Mouse (Mus musculus) small intestine, adult 2 months (tissue): Measurements from ENCODE around the gene Ifi35. TPM values are rescaled to one million over a fixed set of nuclear protein-coding genes. Genes with fewer than 3 reads are reported as not detected.

Experiments used
- H3K27ac ChIP-seq: fragments of 200-500 bp; 2 replicates; pipeline ENCODE4 v1.5.1; 2012; ENCODE audit warnings: low read depth, low read length, control low read depth, inconsistent platforms; ENCODE audit not compliant: insufficient read depth
- H3K27me3 ChIP-seq: fragments of 200-500 bp; 2 replicates; pipeline ENCODE4 v1.6.1; 2012; ENCODE audit warnings: mild to moderate bottlenecking, moderate library complexity, low read length, inconsistent platforms; ENCODE audit not compliant: control insufficient read depth, insufficient read depth
- H3K36me3 ChIP-seq: fragments of 200-500 bp; 2 replicates; pipeline ENCODE4 v1.6.1; 2012; ENCODE audit warnings: mild to moderate bottlenecking, low read length, control low read depth, inconsistent platforms; ENCODE audit not compliant: control insufficient read depth, insufficient read depth
- H3K4me1 ChIP-seq: fragments of 200-500 bp; 2 replicates; pipeline ENCODE4 v1.6.1; 2012; ENCODE audit warnings: low read length, inconsistent platforms, mixed read lengths; ENCODE audit not compliant: control insufficient read depth, insufficient read depth, insufficient read length
- H3K4me3 ChIP-seq: fragments of 200-500 bp; 2 replicates; pipeline ENCODE4 v1.5.1; 2012; ENCODE audit warnings: low read depth, mild to moderate bottlenecking, control low read depth, inconsistent platforms, low read length, moderate library complexity
- CTCF ChIP-seq: fragments of 200-500 bp; IDR thresholded peaks from 2 replicates; pipeline ENCODE4 v1.5.1; 2012; ENCODE audit warnings: low read depth, mild to moderate bottlenecking, control low read depth, inconsistent platforms, low read length, moderate library complexity, mixed read lengths; ENCODE audit not compliant: insufficient replicate concordance, insufficient read length; ENCODE audit errors: extremely low read depth
- POLR2A ChIP-seq: fragments of 200-500 bp; IDR thresholded peaks from 2 replicates; pipeline ENCODE4 v1.6.1; 2012; ENCODE audit warnings: low read depth, mild to moderate bottlenecking, control low read depth, inconsistent platforms, low read length, moderate library complexity
- WGBS: fragments of 180-500 bp; shearing (Covaris S2); methylation state at CpG from one replicate; pipeline ENCODE4 v1.1.7; 2018; 5-methylcytosine and 5-hydroxymethylcytosine counted together
- polyA plus RNA-seq: library from polyadenylated mRNA; depleted of rRNA; stranded (reverse); fragments of >200 nt; gene quantifications from 2 replicates; pipeline ENCODE4 v1.2.3, GENCODE M21; 2012

Ifi35 gene
- polyA plus RNA-seq, 1 experiment, result 123 TPM

- no peaks in the 10 kb centered on the region for H3K27me3 ChIP-seq
- H3K4me3 ChIP-seq, result no peak overlapping the region
- TF ChIP-seq POLR2A, result no peak
- H3K36me3 ChIP-seq, result peaks cover 60% of the 10 kb centered on the region
- WGBS, result 91% methylated on average over 12 of the region's 12 CpGs
- peaks cover 22% of the 10 kb centered on the region for H3K4me1 ChIP-seq
- no peak overlapping the region for H3K27ac ChIP-seq
Observed at GRCm38 (mm10) chr11:101458217-101458616, 10.0 kb downstream of the Ifi35 start.

DNA sequence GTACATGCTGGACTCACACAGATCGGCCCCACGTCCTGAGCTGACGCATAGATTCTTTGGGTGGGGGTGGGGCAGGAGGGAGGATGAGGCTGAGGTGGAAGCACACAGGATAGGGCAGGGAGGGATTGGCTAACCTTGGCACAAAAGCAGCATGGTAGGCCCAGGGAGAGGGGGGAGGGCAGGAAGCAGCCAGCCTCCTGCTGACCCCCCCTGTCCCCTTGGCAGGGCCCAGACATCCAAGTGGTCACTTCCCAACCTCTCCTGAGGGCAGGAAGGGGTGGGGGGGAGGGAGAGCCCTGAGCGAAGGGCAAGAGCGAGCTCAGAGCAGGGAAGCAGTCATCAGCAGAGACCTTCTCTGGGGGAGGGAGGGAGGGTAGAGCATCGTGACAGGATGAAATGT is 11.5 kb downstream of the Ifi35 start:
- peaks cover 59% of the 10 kb centered on the region for H3K36me3 ChIP-seq
- H3K27ac ChIP-seq, result no peak overlapping the region
- WGBS, result 84% methylated on average over 6 of the region's 6 CpGs
- H3K27me3 ChIP-seq, result no peaks in the 10 kb centered on the region
- H3K4me3 ChIP-seq, result no peak overlapping the region
- TF ChIP-seq POLR2A (no peak), CTCF (no peak)
- H3K4me1 ChIP-seq, result peaks cover 23% of the 10 kb centered on the region

DNA sequence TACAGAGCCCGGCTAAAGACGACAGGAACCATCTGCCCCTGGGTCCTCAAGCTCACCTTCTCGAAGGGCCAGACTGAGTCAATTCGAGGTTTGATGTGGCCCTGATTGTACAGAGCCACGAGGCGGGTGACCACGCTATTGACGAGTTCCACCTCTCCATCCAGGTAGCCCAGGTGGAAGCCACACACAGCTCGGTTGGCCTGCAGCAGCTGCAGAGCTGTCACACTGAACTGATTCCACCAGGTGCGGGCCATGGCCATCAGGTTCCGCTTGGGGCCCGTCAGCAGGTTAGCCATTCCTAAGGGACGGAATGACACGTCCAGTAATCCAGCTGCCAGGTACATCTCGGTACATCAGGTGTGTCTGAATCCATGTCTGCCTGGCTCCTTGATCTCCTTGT is 12.1 kb downstream of the Ifi35 start:
- WGBS, result 88% methylated on average over 15 of the region's 15 CpGs
- H3K27me3 ChIP-seq, result no peaks in the 10 kb centered on the region
- no peak overlapping the region for H3K4me3 ChIP-seq
- no peak for TF ChIP-seq CTCF
- TF ChIP-seq POLR2A, result no peak
- H3K4me1 ChIP-seq, result peaks cover 21% of the 10 kb centered on the region
- H3K36me3 ChIP-seq, result peaks cover 59% of the 10 kb centered on the region
- no peak overlapping the region for H3K27ac ChIP-seq

DNA sequence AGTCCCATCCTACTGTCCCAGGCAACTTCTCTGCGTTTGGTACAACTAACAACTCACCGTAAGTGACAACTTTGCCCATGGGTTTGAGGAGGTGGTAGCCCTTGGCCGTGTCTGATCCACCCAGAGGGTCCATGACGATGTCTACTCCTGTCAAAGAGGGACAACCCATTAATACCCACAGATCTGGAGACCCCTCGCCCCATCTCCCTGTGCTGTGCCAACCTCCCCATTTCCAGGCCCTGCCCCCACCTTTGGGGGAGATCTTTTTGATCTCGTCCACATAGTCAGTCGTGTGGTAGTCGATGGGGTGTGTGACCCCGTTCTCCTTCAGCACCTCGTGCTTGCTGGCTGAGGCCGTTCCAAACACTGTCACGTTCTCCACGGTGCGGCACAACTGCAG is 13.9 kb downstream of the Ifi35 start:
- WGBS, result 82% methylated on average over 14 of the region's 14 CpGs
- H3K27me3 ChIP-seq, result no peaks in the 10 kb centered on the region
- peaks cover 51% of the 10 kb centered on the region for H3K36me3 ChIP-seq
- H3K27ac ChIP-seq, result no peak overlapping the region
- no peak overlapping the region for H3K4me3 ChIP-seq
- H3K4me1 ChIP-seq, result peaks cover 15% of the 10 kb centered on the region
- TF ChIP-seq POLR2A (no peak), CTCF (no peak)

DNA sequence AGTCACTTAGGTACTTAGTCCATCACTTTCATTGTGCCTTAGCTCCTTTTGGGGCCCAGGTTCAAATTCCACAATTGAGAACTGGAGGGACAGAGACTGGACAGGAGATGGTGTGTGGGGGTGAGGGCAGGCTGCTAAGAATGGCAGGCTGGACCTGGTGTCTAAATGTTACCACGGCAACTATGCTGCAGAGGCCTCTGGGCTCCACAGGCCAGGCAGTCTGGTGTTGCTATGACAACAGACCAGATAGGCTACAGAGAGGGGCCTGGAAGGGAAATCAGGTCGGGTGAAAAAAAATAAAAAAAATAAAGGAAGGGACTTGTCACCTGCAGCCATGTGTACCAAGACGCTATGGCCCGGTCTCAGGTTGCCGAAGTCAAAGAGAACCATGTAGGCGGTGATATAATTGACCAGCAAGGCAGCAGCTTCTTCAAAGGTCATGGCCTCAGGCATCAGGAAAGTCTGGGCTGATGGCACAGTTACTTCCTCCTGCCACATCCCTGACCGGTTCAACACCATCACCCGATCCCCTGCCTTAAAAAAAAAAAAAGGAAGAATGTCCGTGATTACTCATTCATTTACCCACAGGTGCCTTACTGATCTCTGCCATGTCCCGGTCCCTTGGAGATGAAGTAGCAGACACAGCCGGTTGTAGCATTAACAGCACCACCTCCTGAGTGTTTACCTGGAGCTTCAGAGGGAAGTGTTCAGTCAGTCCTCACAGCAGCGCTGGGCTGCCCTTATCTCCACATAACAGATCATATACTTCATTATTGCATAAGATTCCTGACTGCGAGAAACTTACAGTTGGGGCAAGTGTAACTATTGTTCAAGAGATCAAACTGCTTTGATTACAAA is 14.6 kb downstream of the Ifi35 start:
- H3K36me3 ChIP-seq, result peaks cover 44% of the 10 kb centered on the region
- no peak overlapping the region for H3K4me3 ChIP-seq
- H3K27ac ChIP-seq, result peak overlapping the region; percentile 91; the same call in 1 of the 2 replicates
- H3K4me1 ChIP-seq, result peaks cover 15% of the 10 kb centered on the region
- TF ChIP-seq CTCF (no peak), POLR2A (no peak)
- H3K27me3 ChIP-seq, result no peaks in the 10 kb centered on the region
- 17% methylated on average over 13 of the region's 13 CpGs for WGBS

DNA sequence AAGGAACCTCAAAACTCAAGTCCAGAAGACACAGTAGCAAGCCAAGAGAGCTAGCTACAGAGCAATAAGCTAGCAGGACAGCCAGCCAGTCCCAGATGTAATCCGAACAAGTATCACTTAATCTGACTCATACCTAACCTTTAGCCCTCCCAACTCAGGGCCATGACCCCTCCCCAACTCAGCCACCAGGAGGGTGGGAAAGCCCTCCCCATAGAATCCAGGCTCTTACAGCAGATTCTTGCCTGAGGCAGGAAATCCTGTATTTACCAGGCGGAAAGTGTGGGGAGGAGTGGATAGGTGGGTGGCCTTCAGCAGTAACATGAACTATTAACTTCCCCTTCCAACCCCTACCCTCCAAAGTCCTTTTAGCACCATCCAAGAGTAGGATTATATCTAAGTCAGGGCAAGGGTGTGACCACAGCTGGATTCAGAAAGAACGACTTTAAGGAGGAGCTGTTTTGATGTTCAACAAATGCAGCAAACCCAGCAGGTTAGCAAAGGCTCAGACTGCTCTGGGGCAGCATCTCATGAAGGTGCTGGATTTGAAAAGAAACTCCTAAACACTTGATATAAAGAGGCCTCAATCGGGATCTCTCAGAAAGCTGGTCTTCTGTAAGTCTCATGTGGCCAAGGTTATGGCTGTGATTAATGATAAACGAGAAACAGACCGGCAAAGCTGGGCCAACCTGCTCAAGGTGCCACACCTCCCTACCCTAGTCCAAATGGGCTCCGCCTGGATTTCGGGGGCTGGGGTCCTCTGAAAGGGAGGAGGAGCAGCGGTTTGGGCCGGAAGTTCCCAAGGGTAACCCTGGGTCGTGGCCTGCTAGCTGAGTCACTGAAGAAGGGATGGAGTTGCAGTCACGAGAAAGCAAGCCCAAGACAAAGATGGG is 16.2 kb downstream of the Ifi35 start, which contains the start of gene Rnd2:
Gene Rnd2 (plus strand): TSS at position 789 of the 890 bp plus-strand sequence.
- no peaks in the 10 kb centered on the region for H3K27me3 ChIP-seq
- peak within 1 kb of the TSS; percentile 91 for H3K27ac ChIP-seq
- peaks cover 28% of the 10 kb centered on the region for H3K36me3 ChIP-seq
- no peak for TF ChIP-seq CTCF
- no peak for TF ChIP-seq POLR2A
- peak within 1 kb of the TSS; percentile 97 for H3K4me3 ChIP-seq
- WGBS, result 3% methylated on average over 12 of the region's 12 CpGs
- peaks cover 15% of the 10 kb centered on the region for H3K4me1 ChIP-seq

DNA sequence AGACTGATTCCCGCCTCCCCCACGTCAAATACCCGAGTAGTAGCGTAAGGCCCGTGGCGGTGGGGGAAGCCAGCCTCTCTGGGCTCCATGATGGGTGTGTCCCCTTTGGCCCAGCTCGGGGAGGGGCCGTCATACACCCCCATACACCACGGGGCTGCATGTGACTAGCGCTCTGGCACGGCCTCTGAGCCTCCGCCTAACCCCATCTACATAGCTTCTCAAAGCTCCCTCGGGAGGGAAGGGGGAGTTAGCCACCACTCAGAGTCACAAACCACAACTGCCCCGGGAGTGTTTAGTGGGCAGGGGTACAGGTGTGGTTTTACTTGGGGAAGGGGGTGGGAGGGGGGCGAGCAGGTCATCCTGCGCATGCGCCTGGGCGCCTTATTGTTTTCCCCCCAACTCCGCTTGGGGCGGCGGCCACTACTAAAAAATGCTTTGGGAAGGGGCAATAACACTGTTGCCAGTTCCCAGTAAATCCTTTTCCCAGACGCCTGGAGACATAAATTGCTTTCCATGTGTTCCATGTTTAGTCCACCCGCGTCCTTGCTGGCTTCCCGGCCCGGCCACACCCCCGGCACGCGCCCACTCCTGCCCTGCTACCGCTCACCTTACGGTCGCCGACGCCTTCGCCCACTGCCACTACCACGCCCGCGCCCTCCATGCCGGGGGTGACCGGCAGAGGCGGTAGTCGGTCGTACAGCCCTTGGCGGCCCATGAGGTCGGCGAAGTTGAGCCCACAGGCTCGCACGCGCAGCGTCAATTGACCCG is 17.1 kb downstream of the Ifi35 start:
- Histone ChIP-seq H3K4me1 (peaks cover 15% of the 10 kb centered on the region), H3K27ac (peak overlapping the region; percentile 91), H3K4me3 (peak overlapping the region; percentile 97), H3K27me3 (no peaks in the 10 kb centered on the region), H3K36me3 (peaks cover 19% of the 10 kb centered on the region)
- TF ChIP-seq POLR2A, result no peak
- no peak for TF ChIP-seq CTCF
- WGBS, result under 1% methylated on average over 51 of the region's 51 CpGs
